Mouse (Mus musculus) embryonic facial prominence, embryonic 11.5 days (tissue): ENCODE measurements around the gene Tcap. TPM values are rescaled to one million over a fixed set of nuclear protein-coding genes. Genes with fewer than 3 reads are reported as not detected.

Experiments used
- ATAC-seq: fragments of 200-750 bp; cut with Nextera tagmentation; replicated peaks from 2 replicates; pipeline ENCODE4 v1.8.0; 2017; ENCODE audit warnings: low read depth; ENCODE audit not compliant: insufficient number of reproducible peaks, low FRiP score, low TSS enrichment
- DNase-seq: peaks from one replicate; pipeline ENCODE4 v3.0.0-alpha.2; 2015; ENCODE audit warnings: low spot score
- H3K27ac ChIP-seq: fragments of 300-500 bp; sonication (generic); replicated peaks from 2 replicates; pipeline ENCODE4 v1.5.1; 2014; ENCODE audit warnings: mild to moderate bottlenecking, low read depth, low read length, control low read depth
- H3K27me3 ChIP-seq: fragments of 300-500 bp; sonication (generic); 2 replicates; pipeline ENCODE4 v1.6.1; 2014; ENCODE audit warnings: mild to moderate bottlenecking, low read length, moderate library complexity, mixed read lengths; ENCODE audit not compliant: control insufficient read depth, insufficient read depth
- H3K36me3 ChIP-seq: fragments of 300-500 bp; sonication (generic); replicated peaks from 2 replicates; pipeline ENCODE4 v1.6.1; 2014; ENCODE audit warnings: low read depth, mild to moderate bottlenecking, low read length, moderate library complexity, mixed read lengths; ENCODE audit not compliant: control insufficient read depth, insufficient read depth
- H3K4me1 ChIP-seq: fragments of 300-500 bp; sonication (generic); 2 replicates; pipeline ENCODE4 v1.6.1; 2014; ENCODE audit warnings: low read length, mixed read lengths; ENCODE audit not compliant: control insufficient read depth, insufficient read depth
- H3K4me2 ChIP-seq: fragments of 300-500 bp; sonication (generic); 2 replicates; pipeline ENCODE4 v1.6.1; 2014; ENCODE audit warnings: low read depth, mild to moderate bottlenecking, control low read depth, low read length, moderate library complexity
- H3K4me3 ChIP-seq: fragments of 300-500 bp; sonication (generic); 2 replicates; pipeline ENCODE4 v1.5.1; 2014; ENCODE audit warnings: low read depth, low read length, control low read depth
- H3K9ac ChIP-seq: fragments of 300-500 bp; sonication (generic); replicated peaks from 2 replicates; pipeline ENCODE4 v1.6.1; 2014; ENCODE audit warnings: mild to moderate bottlenecking, control low read depth, low read length
- H3K9me3 ChIP-seq: fragments of 300-500 bp; sonication (generic); replicated peaks from 2 replicates; pipeline ENCODE4 v1.6.1; 2016; ENCODE audit warnings: mild to moderate bottlenecking, low read length, inconsistent platforms, mixed read lengths; ENCODE audit not compliant: control insufficient read depth
- WGBS: fragments of 180-500 bp; shearing (Covaris S2); extraction: QIAGEN DNeasy Blood & Tissue Kit; methylation state at CpG from one replicate; pipeline ENCODE4 v1.1.7; 2014; 5-methylcytosine and 5-hydroxymethylcytosine counted together
- polyA plus RNA-seq: library from polyadenylated mRNA; unstranded; fragments of >200 nt; fragmentation: Nextera tagmentation; extraction: Ambion mirVana; gene quantifications from 2 replicates; pipeline ENCODE4 v1.2.1, GENCODE M21; 2014

The Tcap gene
- polyA plus RNA-seq, 1 experiment from 2014 or later, result 0.29 TPM

DNA sequence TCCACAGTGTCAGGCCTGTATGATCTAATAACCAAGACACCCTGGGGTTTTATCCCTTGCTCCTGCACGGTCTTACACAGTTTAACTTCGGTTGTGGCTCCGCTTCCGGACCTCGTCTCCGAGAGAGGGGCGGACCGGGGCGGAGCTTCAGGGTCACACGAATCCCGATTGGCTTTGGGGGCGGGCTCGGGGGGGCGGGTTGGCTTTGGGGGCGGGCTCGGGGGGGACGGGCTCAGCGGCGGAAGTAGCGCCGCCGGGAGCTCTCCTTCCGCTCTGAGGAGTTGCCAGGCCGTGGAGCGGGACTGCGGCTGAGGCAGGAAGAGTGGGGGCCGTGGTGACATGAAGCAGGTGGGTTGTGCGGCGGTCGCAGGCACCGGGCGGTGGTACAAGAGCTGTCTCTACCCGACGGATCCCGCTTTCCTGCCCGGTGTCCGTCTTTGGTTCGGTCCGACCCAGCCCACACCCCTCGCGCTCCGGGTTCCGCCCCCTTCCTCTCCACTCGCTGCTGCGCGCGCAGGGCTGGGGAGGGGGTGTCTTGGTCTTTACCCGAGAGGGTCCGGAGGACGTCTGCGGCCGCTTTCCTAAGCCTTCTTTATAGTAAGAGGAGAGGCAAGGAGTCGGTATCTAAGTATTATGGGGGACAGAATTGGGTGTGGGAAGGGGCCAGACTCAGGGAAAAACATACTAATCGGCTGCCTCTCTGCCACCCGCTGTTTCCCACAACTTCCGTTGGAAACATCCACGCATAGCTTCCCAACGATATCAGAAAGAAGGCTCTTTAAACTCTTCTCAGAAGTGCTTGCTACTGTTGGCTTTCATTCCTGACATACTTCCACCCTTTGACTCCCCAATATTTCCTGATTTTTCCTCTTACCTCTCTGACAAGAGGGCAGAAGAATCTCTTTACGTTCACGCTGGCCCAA, 25.2 kb upstream of the Tcap start, which contains the start of gene Stard3:
Gene Stard3 (plus strand): TSS at position 208 of the 923 bp plus-strand sequence.
- peaks cover 7% of the 10 kb centered on the region for H3K4me1 ChIP-seq
- WGBS, result under 1% methylated on average over 60 of the region's 60 CpGs
- ATAC-seq, result peak; percentile 80

GRCm38 (mm10) chr11:98360866-98361521, 22.6 kb upstream of the Tcap start:
- Histone ChIP-seq H3K4me3 (no peak overlapping the region), H3K27me3 (no peaks in the 10 kb centered on the region), H3K27ac (0 out of 2 replicates have a peak overlapping the region, but pooled peaks have one; percentile 13), H3K36me3 (no peaks in the 10 kb centered on the region), H3K9me3 (no peaks in the 10 kb centered on the region), H3K4me1 (peaks cover 7% of the 10 kb centered on the region), H3K9ac (peak overlapping the region; percentile 37), H3K4me2 (0 out of 2 replicates have a peak overlapping the region, but pooled peaks have one; percentile 4)
- WGBS, result 32% methylated on average over 9 of the region's 9 CpGs
- ATAC-seq (no peak), DNase-seq (no peak)

More for the DNA sequence above, 25.2 kb upstream of the Tcap start, which contains the start of gene Stard3:
- Histone ChIP-seq H3K9me3 (no peaks in the 10 kb centered on the region), H3K27me3 (peaks cover 2% of the 10 kb centered on the region), H3K9ac (peak within 1 kb of the TSS; percentile 72), H3K36me3 (no peaks in the 10 kb centered on the region), H3K4me2 (peak within 1 kb of the TSS; percentile 69), H3K4me3 (peak within 1 kb of the TSS; percentile 65), H3K27ac (peak within 1 kb of the TSS; percentile 52)
- DNase-seq, result peak; percentile 95

DNA sequence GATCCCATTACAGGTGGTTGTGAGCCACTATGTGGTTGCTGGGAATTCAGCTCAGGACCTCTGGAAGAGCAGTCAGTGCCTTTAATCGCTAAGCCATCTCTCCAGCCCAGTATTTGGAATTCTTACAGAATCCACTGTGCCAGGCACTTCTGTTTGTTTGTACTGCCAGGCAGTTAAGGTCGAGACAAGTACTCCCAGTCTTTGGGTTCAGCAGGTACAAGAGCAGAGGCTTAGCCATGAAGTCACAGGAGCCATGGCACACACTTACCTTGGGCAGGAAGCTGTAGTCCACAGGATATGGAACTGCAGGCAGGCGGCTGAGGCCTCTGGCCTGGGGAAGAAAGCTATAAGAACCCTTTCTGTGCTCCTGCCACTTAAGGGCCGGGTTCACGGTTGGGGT, 19.8 kb upstream of the Tcap start:
- H3K9me3 ChIP-seq, result no peaks in the 10 kb centered on the region
- no peak for ATAC-seq
- no peak overlapping the region for H3K4me3 ChIP-seq
- peaks cover 7% of the 10 kb centered on the region for H3K4me1 ChIP-seq
- H3K27ac ChIP-seq, result no peak overlapping the region
- DNase-seq, result no peak
- H3K36me3 ChIP-seq, result no peaks in the 10 kb centered on the region
- H3K9ac ChIP-seq, result no peak overlapping the region
- 81% methylated on average over 5 of the region's 5 CpGs for WGBS
- H3K27me3 ChIP-seq, result no peaks in the 10 kb centered on the region
- H3K4me2 ChIP-seq, result no peak overlapping the region

DNA sequence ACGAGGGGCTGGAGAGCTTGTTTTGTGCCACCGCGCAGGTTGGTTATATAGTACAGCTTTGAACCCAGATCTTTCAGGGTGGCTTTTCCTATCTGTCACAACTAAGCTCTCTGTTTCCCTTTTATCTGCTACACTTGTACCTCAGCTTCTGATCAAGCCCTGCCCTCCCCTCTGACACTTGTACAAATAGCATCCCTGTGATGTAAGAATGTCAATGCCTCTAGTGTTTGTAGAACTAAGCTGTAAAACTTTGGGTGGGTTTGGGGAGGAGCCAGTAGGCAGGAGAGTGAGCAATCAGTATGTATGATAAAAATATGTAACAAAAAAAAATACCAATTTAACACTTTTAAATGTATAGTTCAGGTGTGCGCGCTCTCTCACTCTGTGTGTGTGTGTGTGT, 19.2 kb upstream of the Tcap start:
- ATAC-seq, result no peak
- Histone ChIP-seq H3K27me3 (no peaks in the 10 kb centered on the region), H3K4me2 (no peak overlapping the region), H3K36me3 (no peaks in the 10 kb centered on the region), H3K4me3 (no peak overlapping the region), H3K9me3 (no peaks in the 10 kb centered on the region), H3K27ac (no peak overlapping the region), H3K4me1 (peaks cover 5% of the 10 kb centered on the region), H3K9ac (no peak overlapping the region)
- WGBS, result 90% methylated on average over 5 of the region's 5 CpGs
- DNase-seq, result no peak

DNA sequence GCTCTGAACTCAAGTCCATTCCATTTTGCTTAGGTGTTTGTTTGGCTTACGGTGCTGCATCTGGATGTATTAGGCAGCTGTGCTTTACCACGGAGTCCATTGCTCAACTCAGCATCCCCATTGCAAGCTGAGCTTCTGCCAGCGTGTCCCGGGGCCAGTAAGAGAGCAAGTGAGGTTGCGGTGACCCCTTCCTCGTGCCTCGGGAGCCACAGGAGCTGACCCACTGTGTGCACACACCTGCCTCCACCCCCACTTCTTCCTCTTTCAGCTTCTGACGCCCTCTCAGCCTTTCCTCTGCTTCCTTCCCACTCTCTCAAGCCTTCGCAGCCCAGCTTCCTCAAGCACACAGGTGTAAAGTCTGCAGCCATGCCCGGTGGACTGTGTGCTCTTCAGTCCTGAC, 17.3 kb upstream of the Tcap start:
- H3K27me3 ChIP-seq, result no peaks in the 10 kb centered on the region
- 81% methylated on average over 10 of the region's 10 CpGs for WGBS

DNA sequence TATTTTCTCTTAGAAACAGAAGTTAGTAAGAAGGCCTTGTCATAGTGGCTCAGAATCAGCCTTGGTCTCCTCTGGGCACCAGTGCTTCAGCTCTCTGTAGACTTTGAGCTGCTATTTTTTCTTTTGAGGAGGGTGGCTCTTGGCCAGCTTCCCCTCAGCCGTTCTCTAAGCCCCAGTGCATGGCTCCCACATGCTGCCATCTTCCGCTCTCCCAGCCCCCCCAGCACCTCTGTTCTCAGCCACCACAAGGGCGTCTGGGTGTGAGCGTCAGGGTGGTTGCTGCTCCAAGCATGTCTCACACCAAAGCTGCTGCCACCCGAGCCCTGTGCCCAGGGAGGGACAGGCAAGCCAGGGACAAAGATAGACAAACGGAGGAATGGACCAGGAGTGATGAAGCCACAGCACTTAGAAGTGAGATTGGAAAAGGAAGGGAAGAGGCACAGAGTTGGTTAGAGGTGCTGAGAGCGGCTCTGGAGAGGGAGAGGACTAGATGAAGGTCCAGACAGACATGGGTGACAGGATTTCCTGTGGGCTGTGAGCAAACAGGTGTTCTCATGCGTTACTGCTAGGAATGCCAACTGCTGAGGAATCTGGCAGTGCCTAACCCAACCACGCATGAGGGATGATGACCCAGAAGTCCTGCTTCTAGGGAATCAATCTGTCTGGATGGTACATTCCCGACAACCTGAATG, 16.3 kb upstream of the Tcap start:
- Histone ChIP-seq H3K9me3 (no peaks in the 10 kb centered on the region), H3K4me3 (no peak overlapping the region), H3K4me2 (no peak overlapping the region), H3K36me3 (no peaks in the 10 kb centered on the region), H3K27me3 (no peaks in the 10 kb centered on the region), H3K4me1 (no peaks in the 10 kb centered on the region), H3K9ac (no peak overlapping the region), H3K27ac (no peak overlapping the region)
- 80% methylated on average over 10 of the region's 10 CpGs for WGBS
- no peak for DNase-seq
- no peak for ATAC-seq

More for the DNA sequence above, 17.3 kb upstream of the Tcap start:
- no peaks in the 10 kb centered on the region for H3K9me3 ChIP-seq
- DNase-seq, result no peak
- no peak overlapping the region for H3K4me3 ChIP-seq
- no peak overlapping the region for H3K27ac ChIP-seq
- no peak overlapping the region for H3K4me2 ChIP-seq
- ATAC-seq, result no peak
- no peaks in the 10 kb centered on the region; the same call in 1 of the 2 replicates for H3K4me1 ChIP-seq
- H3K36me3 ChIP-seq, result no peaks in the 10 kb centered on the region
- H3K9ac ChIP-seq, result no peak overlapping the region

DNA sequence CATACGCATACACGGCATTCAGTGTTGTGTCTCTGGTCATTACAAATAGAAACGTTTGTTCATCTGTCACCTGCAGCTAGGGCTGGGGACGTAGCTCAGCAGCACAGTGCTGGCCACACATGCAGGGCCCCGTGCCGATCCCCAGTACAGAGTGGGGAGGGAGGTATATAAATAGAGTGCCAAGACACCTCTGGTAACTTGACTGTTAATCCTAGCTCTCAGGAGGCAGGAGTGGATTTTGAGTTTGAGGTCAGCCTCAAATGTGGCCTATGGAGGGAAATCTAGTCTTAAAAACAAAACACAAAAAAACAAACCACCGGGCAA, 15.8 kb upstream of the Tcap start:
- 85% methylated on average over 7 of the region's 7 CpGs for WGBS

More for the DNA sequence above, 15.8 kb upstream of the Tcap start:
- no peak overlapping the region for H3K4me2 ChIP-seq
- ATAC-seq (no peak), DNase-seq (no peak)
- no peak overlapping the region for H3K27ac ChIP-seq
- H3K9me3 ChIP-seq, result no peaks in the 10 kb centered on the region
- H3K36me3 ChIP-seq, result no peaks in the 10 kb centered on the region
- H3K9ac ChIP-seq, result no peak overlapping the region
- no peaks in the 10 kb centered on the region for H3K27me3 ChIP-seq
- no peak overlapping the region for H3K4me3 ChIP-seq
- H3K4me1 ChIP-seq, result no peaks in the 10 kb centered on the region
